Mouse (Mus musculus): Measurements from ENCODE around the gene Plk3. TPM values are rescaled to one million over a fixed set of nuclear protein-coding genes. Genes with fewer than 3 reads are reported as not detected.
"Not testable (repeated sequence)": the region's sequence is repeated elsewhere in the genome, so short reads cannot be mapped to it uniquely, and the experiment has no call there.

Plk3 gene
- 1.9 and 2.2 TPM in 2 replicates for polyA plus RNA-seq (2015; fragmentation: Nextera tagmentation; extraction: Ambion mirVana)

DNA sequence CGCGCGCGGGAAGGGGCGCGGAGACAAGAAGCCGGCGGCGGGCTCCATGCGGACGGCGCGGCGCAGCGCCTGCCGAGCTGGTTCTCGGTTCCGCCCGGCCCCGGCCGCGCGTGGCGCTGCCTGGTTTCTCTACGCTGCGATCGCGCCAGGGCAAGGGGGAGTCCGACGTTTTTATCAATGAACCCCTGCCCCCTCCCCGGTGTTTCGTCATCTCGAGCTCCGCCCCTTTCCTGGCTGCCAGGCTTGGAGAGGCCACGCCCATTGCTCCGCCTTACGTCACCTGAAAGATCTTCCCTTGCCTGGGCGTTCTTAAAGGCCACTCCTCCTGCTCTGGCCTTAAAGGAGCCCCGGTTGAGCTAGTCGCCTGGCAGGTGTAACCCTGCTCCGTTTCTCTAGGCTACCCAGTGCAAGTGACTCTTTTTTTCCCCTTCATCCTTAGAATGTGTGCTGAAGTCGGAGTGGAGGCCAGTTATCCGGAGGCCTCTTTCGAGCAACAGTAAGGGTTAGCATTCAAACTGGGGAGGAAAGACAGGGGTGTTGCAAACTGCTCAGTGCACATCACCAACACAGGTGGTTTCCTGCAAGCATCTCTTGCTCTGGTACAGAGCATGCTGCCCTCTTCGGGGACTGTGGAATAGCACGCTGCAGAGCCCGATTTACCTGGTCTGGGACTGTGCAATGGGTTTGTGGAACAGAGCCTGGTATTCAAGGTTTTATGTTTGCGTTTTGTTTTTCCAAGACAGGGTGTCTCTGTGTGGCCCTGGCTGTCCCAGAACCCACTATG lies at the start of gene Plk3:
Gene Plk3, minus strand, starts transcription at position 147 of the 784 bp plus-strand sequence.
- Histone ChIP-seq H3K27ac (ENCODE audit: low read length) (no peak within 1 kb of the TSS), H3K4me1 (ENCODE audit: control insufficient read depth, insufficient read depth, low read length) (peaks cover 4% of the 10 kb centered on the region), H3K36me3 (ENCODE audit: control insufficient read depth, insufficient read depth) (no peaks in the 10 kb centered on the region), H3K9me3 (replicated peaks; ENCODE audit: control insufficient read depth, low read length) (no peaks in the 10 kb centered on the region), H3K4me3 (ENCODE audit: low read length) (peak within 1 kb of the TSS; percentile 81), H3K27me3 (ENCODE audit: control insufficient read depth, insufficient read depth, low read length) (peaks cover 15% of the 10 kb centered on the region), H3K4me2 (ENCODE audit: low read depth, low read length) (peak within 1 kb of the TSS; percentile 94), H3K9ac (ENCODE audit: low read length) (peak within 1 kb of the TSS; percentile 83)
- peak; percentile 90 for ATAC-seq (replicated peaks; ENCODE audit: extremely low read depth, insufficient read depth, low FRiP score)
- WGBS: 2% methylated on average over 42 of the region's 48 CpGs

DNA sequence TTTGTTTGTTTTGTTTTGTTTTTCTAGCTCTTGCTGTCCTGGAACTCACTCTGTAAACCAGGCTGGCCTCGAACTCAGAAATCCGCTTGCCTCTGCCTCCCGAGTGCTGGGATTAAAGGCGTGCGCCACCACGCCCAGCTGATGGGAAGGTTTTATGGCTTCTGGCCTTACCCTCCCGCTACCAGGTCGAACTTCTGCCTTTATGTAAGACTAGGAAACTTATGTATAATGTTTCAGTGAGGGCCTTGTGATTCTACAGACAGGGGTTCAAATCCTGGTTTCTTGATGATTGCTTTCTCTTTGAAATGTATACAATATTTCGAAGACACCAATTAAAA lies 49.0 kb upstream of the Plk3 start:
- H3K4me1 ChIP-seq (ENCODE audit: control insufficient read depth, insufficient read depth, low read length): not testable (repeated sequence)

DNA sequence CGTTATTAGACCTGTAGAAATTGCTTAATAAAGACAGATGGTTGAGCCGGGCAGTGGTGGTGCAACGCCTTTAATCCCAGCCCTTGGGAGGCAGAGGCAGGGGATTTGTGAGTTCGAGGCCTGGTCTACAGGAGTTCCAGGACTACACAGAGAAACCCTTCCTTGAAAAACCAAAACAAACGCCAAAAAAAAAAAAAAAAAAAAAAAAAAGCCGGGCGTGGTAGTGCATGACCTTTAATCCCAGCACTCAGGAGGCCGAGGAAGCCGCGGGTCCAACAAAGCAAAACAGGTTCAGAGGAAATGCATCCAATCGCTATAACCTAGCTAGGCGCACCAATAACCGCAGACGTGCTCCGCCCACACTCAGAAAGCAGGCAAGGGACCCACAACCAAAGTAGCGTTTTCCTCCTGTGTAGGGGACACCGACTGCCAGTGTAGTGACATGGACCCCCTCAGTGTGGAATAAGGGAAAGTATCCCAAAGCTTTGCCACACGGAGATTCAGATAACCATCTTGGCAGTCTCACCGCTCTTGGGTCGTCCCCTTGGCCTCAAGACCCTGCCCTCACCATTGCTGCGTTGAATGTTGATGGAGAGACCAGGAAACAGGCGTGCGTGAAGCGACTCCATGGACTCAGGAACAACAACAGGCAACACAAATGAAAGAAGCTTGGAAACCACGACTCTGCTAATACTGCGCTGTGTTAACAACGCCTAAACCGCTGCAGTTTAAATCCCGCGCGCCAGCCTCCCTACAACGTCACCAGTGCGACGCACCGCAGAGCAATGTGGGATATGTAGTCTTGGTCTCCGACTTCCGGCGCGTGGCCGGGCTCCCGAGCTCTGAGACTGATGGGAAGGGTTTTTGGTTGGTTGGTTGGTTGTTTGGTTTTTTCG lies 48.3 kb upstream of the Plk3 start, which contains the start of gene Kif2c:
Gene Kif2c, minus strand, starts transcription at position 777 of the 896 bp plus-strand sequence.
- Histone ChIP-seq H3K9me3 (replicated peaks; ENCODE audit: control insufficient read depth, low read length) (no peaks in the 10 kb centered on the region), H3K9ac (ENCODE audit: low read length) (peak within 1 kb of the TSS; percentile 74), H3K4me2 (ENCODE audit: low read depth, low read length) (peak within 1 kb of the TSS; percentile 92), H3K36me3 (ENCODE audit: control insufficient read depth, insufficient read depth) (peaks cover 23% of the 10 kb centered on the region), H3K4me3 (ENCODE audit: low read length) (peak within 1 kb of the TSS; percentile 84), H3K4me1 (ENCODE audit: control insufficient read depth, insufficient read depth, low read length) (peaks cover 6% of the 10 kb centered on the region), H3K27ac (ENCODE audit: low read length) (peak within 1 kb of the TSS; percentile 63), H3K27me3 (ENCODE audit: control insufficient read depth, insufficient read depth, low read length) (no peaks in the 10 kb centered on the region)
- under 1% methylated on average over 42 of the region's 42 CpGs for WGBS
- peak; percentile 96 for ATAC-seq (replicated peaks; ENCODE audit: extremely low read depth, insufficient read depth, low FRiP score)

More for the DNA sequence above, 49.0 kb upstream of the Plk3 start:
- Histone ChIP-seq H3K4me2 (ENCODE audit: low read depth, low read length) (peak overlapping the region; percentile 92), H3K36me3 (ENCODE audit: control insufficient read depth, insufficient read depth) (peaks cover 17% of the 10 kb centered on the region), H3K4me3 (ENCODE audit: low read length) (peak overlapping the region; percentile 84), H3K9ac (ENCODE audit: low read length) (peak overlapping the region; percentile 73), H3K27ac (ENCODE audit: low read length) (peak overlapping the region; percentile 52; the same call in 1 of the 2 replicates)
- H3K27me3 ChIP-seq (ENCODE audit: control insufficient read depth, insufficient read depth, low read length); H3K9me3 ChIP-seq (replicated peaks; ENCODE audit: control insufficient read depth, low read length): not testable (repeated sequence)
- ATAC-seq (replicated peaks; ENCODE audit: extremely low read depth, insufficient read depth, low FRiP score): peak; percentile 26
- WGBS: 11% methylated on average over 9 of the region's 9 CpGs

DNA sequence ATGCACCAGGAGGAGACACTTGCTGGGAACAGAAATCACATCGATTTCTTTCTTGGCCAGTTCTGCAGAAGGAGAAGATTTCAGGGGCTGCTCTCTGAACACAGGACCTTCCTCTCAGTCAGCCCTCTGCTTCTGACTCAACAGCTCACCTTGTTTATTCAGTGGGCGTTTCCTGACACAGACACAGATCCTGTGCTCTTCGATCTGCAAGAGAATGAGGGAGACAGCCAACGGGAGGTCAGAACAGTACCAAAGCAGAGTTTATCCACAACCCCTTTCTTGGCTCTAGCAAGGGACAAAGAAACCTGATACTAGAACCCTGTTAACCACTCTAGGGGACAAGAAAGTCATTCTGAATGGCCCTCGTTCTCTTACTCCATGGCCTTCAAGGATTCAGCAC lies 36.2 kb upstream of the Plk3 start:
- no peak for ATAC-seq (replicated peaks; ENCODE audit: extremely low read depth, insufficient read depth, low FRiP score)
- Histone ChIP-seq H3K9me3 (replicated peaks; ENCODE audit: control insufficient read depth, low read length) (no peaks in the 10 kb centered on the region), H3K9ac (ENCODE audit: low read length) (no peak overlapping the region), H3K4me3 (ENCODE audit: low read length) (no peak overlapping the region), H3K4me2 (ENCODE audit: low read depth, low read length) (no peak overlapping the region), H3K36me3 (ENCODE audit: control insufficient read depth, insufficient read depth) (peaks cover 59% of the 10 kb centered on the region), H3K4me1 (ENCODE audit: control insufficient read depth, insufficient read depth, low read length) (no peaks in the 10 kb centered on the region), H3K27ac (ENCODE audit: low read length) (no peak overlapping the region), H3K27me3 (ENCODE audit: control insufficient read depth, insufficient read depth, low read length) (no peaks in the 10 kb centered on the region)
- 84% methylated on average over 5 of the region's 5 CpGs for WGBS

DNA sequence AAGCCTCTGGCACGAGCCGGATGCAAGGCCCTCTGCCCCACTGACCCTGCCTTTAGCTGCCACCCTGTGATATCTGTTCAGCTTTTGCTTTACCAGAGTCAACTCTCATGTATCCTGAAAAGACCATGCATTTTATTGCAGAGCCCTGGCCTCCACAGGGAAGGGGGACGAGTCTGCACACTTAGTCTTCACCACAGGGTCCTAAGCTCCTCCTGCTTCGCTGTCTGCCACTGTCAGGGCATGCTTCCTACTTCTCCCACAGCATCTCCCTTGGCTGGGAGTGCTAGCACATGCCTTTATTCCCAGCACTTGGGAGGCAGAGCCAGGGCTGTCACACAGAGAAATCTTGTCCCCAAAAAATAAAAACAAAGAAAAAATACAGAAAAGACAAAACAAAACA lies 27.4 kb upstream of the Plk3 start:
- Histone ChIP-seq H3K27ac (ENCODE audit: low read length) (no peak overlapping the region), H3K9ac (ENCODE audit: low read length) (no peak overlapping the region), H3K9me3 (replicated peaks; ENCODE audit: control insufficient read depth, low read length) (no peaks in the 10 kb centered on the region), H3K27me3 (ENCODE audit: control insufficient read depth, insufficient read depth, low read length) (no peaks in the 10 kb centered on the region), H3K4me3 (ENCODE audit: low read length) (no peak overlapping the region), H3K4me2 (ENCODE audit: low read depth, low read length) (no peak overlapping the region), H3K4me1 (ENCODE audit: control insufficient read depth, insufficient read depth, low read length) (no peaks in the 10 kb centered on the region), H3K36me3 (ENCODE audit: control insufficient read depth, insufficient read depth) (peaks cover 42% of the 10 kb centered on the region)
- ATAC-seq (replicated peaks; ENCODE audit: extremely low read depth, insufficient read depth, low FRiP score): no peak
- WGBS: 78% methylated on average over 4 of the region's 4 CpGs

DNA sequence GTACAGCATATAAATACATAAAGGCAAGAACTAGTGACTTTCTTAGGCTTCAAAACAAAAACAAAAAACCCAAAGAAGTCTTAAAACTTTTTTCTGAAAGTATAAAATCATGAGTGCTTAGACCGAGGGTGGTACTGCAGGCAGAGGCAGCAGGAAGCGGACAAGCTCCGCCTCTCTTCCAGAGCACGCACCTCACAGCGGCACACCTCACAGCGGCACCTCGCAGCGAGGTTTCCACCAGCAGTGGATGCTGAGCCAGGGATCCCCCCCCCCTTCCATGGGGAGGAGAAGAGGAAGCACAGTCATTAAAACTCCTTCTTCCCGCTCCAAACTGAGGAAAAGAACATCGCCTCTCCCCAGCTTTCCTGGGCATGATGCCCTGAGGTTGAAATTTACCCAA lies 25.9 kb upstream of the Plk3 start:
- no peak for ATAC-seq (replicated peaks; ENCODE audit: extremely low read depth, insufficient read depth, low FRiP score)
- H3K27me3 ChIP-seq (ENCODE audit: control insufficient read depth, insufficient read depth, low read length): no peaks in the 10 kb centered on the region
- peaks cover 33% of the 10 kb centered on the region for H3K36me3 ChIP-seq (ENCODE audit: control insufficient read depth, insufficient read depth)
- H3K4me2 ChIP-seq (ENCODE audit: low read depth, low read length): no peak overlapping the region
- H3K4me3 ChIP-seq (ENCODE audit: low read length): no peak overlapping the region
- peaks cover 3% of the 10 kb centered on the region for H3K4me1 ChIP-seq (ENCODE audit: control insufficient read depth, insufficient read depth, low read length)
- H3K9me3 ChIP-seq (replicated peaks; ENCODE audit: control insufficient read depth, low read length): no peaks in the 10 kb centered on the region
- H3K9ac ChIP-seq (ENCODE audit: low read length): no peak overlapping the region
- WGBS: 81% methylated on average over 10 of the region's 10 CpGs
- no peak overlapping the region for H3K27ac ChIP-seq (ENCODE audit: low read length)

DNA sequence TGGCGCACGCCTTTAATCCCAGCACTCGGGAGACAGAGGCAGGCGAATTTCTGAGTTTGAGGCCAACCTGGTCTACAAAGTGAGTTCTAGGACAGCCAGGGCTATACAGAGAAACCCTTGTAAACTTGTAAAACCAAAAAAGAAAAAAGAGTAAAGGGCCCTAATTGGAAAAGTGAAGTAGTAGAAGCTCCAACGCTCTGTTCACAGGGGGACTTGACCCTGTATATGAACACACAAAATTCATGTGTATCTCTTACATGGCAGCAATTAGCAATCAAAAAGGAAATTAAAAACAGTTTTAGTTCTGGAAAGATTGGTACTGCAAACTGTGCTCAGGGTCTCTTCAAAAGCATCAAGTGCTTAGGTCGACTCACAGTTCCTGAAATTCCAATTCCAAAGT lies 22.6 kb upstream of the Plk3 start:
- 30% methylated on average over 6 of the region's 6 CpGs for WGBS
- no peaks in the 10 kb centered on the region for H3K27me3 ChIP-seq (ENCODE audit: control insufficient read depth, insufficient read depth, low read length)
- peak overlapping the region; percentile 54 for H3K4me2 ChIP-seq (ENCODE audit: low read depth, low read length)
- peak overlapping the region; percentile 91 for H3K27ac ChIP-seq (ENCODE audit: low read length)
- peak overlapping the region; percentile 69 for H3K9ac ChIP-seq (ENCODE audit: low read length)
- ATAC-seq (replicated peaks; ENCODE audit: extremely low read depth, insufficient read depth, low FRiP score): no peak
- H3K4me1 ChIP-seq (ENCODE audit: control insufficient read depth, insufficient read depth, low read length): peaks cover 24% of the 10 kb centered on the region
- peaks cover 36% of the 10 kb centered on the region for H3K36me3 ChIP-seq (ENCODE audit: control insufficient read depth, insufficient read depth)
- H3K4me3 ChIP-seq (ENCODE audit: low read length): peak overlapping the region; percentile 81
- H3K9me3 ChIP-seq (replicated peaks; ENCODE audit: control insufficient read depth, low read length): no peaks in the 10 kb centered on the region

DNA sequence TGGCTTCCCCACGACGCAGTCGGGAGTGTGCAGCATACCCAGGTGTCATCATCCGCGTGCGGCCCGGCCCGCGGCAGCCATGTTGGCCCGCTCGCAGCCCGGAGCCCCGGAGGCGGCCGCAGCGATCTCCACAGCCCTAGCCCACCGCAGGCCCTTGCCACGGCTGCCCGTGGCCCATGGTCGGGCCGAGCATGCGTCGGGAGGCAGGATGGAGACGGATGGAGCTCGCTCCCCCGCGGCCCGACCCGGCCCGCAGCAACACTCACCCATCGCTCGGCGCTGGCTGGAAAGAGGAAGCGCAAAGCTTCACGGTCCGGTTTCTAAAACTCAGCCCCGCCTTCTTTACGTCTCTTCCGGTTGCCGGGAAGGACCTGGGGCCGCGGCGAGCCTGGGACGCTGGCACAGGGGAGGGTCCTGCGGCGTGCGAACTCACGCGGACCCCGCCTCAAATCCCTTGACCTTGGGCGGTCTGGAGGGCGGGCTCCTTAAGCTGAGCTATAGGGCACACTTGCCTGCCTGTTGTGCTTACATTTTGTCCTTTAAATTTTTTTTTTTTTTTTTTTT lies 22.1 kb upstream of the Plk3 start, which contains the start of gene Rps8:
Gene Rps8, minus strand, starts transcription at position 452 of the 564 bp plus-strand sequence.
- peak within 1 kb of the TSS; percentile 95 for H3K4me2 ChIP-seq (ENCODE audit: low read depth, low read length)
- H3K27me3 ChIP-seq (ENCODE audit: control insufficient read depth, insufficient read depth, low read length): no peaks in the 10 kb centered on the region
- peak within 1 kb of the TSS; percentile 99 for H3K9ac ChIP-seq (ENCODE audit: low read length)
- H3K4me1 ChIP-seq (ENCODE audit: control insufficient read depth, insufficient read depth, low read length): peaks cover 24% of the 10 kb centered on the region
- no peaks in the 10 kb centered on the region for H3K9me3 ChIP-seq (replicated peaks; ENCODE audit: control insufficient read depth, low read length)
- peak within 1 kb of the TSS; percentile 81 for H3K4me3 ChIP-seq (ENCODE audit: low read length)
- WGBS: under 1% methylated on average over 52 of the region's 52 CpGs
- peak; percentile 90 for ATAC-seq (replicated peaks; ENCODE audit: extremely low read depth, insufficient read depth, low FRiP score)
- H3K27ac ChIP-seq (ENCODE audit: low read length): peak within 1 kb of the TSS; percentile 91
- peaks cover 39% of the 10 kb centered on the region for H3K36me3 ChIP-seq (ENCODE audit: control insufficient read depth, insufficient read depth)
